Mouse (Mus musculus): ENCODE data around the gene Nup43. TPM values are rescaled to one million over a fixed set of nuclear protein-coding genes. Genes with fewer than 3 reads are reported as not detected.

Gene Nup43
- total RNA-seq, 2 experiments from 2014 or later, result 5.8 TPM

DNA sequence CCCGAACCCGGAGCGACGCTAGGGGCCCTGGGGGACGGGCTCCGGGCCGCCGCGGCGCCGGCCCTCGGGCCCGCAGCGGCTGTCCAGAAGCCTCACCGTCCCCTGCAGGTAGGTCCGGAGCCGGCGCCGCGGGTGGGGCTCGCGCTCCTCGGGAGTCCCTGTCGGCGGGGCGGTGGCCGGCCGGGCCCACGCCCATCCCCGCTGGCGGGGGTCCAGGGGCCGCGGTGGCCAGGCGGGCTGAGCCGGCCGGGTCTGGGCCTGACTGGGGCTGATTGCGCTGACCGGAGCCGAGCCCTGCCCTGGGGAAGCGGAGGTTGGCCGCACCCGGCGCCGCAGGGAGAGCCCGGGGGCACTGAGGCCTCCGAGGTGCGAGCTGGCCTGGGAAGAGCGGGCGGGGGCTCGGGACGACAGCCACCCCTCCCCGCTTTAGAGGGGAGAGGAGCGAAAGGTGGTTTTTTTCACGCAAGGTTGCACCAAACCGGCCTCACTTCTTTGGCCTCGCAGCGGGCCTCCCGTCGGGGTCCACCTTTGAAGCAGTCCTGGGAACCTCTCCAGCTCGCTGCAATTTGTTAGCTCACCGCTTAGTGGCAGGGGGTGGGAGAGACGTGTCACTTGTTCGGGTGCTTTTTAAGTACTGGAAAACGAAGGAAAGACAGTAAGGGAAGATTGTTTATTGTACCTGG is 14.2 kb downstream of the Nup43 start:
- peak; percentile 66 for DNase-seq (ENCODE audit: low spot score)

DNA sequence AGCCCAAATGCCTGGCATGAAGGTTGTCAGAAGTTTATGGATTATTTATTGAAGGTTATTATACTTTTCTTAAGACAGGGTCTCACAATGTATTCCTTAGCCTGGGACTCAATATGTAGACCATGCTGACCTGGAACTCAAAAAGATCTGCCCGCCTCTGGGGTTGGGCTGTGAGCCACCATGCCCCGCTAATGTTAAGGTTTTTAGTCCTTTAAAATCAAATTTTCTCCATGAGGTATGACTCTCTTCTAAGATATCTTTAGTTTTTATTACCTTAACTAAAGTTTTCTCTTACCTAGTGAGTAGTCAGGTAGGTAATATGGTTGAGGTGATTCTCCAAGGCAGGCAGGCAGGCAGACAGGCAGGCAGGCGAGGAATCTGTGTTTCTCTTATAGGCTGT is 14.9 kb downstream of the Nup43 start:
- DNase-seq (ENCODE audit: low spot score), result no peak

DNA sequence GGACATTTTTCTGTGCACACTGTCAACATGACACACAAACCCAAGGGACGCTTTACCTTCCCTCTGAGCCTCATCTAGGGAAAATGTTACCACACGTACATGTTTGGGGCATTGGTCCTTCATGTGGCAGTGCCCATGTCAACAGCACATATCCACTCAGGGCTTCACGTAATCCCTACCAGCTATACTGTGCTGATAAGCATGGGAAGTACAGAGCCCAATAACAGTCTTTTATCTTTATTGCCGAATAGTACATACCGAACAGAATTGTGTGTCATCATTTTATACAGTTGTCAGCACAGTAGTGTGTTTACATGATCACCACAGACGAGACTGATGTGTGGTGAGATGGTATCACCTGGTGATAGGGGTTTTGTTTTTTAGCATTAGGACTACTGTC is 19.6 kb downstream of the Nup43 start:
- DNase-seq (ENCODE audit: low spot score), result no peak

DNA sequence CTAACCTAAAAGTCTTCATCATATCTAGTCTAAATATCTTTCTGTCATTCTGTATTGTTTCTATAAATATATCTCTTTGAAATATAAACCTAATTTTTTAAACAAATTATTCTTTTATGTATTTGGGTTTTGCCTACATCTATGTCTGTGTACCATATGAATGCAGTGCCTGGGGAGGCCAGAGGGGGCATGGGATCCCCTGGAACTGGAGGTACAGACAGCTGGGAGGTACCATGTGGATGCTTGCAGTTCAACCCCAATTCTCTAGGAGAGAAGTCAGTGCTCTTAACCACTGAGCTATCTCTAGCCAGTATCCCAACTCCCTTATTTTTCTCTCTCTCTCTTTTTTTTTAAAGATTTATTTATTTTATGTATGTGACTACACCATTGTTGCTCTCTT is 28.0 kb downstream of the Nup43 start:
- no peak for DNase-seq (ENCODE audit: low spot score)

DNA sequence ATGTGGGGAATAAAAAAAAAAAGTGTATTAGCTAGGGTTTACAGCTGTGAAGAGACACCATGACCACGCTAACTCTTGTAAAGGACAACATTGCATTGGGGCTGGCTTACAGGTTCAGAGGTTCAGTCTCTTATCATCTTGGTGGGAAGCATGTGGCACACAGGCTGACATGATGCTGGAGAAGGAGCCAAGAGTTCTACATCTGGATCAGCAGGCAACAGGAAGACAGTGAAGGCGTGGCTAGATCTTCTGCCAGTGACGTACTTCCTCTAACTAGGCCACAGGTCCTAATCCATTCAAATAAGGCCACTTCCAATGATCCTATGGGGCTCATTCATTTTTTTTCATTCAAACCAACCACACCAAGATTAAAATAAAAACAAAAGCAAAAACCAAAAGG is 32.8 kb downstream of the Nup43 start:
- DNase-seq (ENCODE audit: low spot score), result no peak

DNA sequence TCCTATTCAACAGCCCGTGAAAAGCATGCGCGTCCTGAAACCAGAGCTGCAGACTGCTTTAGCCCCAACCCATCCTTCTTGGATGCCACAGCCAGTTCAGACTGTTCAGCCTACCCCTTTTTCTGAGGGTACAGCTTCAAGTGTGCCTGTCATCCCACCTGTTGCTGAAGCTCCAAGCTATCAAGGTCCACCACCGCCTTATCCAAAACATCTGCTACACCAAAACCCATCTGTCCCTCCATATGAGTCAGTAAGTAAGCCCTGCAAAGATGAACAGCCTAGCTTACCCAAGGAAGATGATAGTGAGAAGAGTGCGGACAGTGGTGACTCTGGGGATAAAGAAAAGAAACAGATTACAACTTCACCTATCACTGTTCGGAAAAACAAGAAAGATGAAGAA is 35.3 kb downstream of the Nup43 start:
- DNase-seq (ENCODE audit: low spot score), result no peak

DNA sequence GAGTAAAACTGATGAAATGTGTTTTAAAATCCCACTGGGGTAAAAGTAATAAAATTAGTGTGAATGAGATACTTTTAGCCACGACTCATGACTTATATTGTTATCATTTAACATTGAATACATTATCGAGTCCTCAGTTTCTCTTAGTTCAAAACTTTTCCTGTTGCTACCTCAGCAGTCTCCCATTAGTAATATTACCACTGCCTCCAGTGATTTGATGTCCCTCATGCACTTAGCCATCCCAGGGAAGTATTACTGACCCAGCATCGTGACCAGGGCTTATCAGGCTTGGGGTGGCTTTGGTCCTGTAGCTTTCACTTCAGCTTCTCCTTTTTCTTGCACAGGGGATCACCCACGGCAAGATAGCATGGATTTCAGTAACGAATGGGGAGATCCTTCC is 42.8 kb downstream of the Nup43 start:
- DNase-seq (ENCODE audit: low spot score), result no peak

DNA sequence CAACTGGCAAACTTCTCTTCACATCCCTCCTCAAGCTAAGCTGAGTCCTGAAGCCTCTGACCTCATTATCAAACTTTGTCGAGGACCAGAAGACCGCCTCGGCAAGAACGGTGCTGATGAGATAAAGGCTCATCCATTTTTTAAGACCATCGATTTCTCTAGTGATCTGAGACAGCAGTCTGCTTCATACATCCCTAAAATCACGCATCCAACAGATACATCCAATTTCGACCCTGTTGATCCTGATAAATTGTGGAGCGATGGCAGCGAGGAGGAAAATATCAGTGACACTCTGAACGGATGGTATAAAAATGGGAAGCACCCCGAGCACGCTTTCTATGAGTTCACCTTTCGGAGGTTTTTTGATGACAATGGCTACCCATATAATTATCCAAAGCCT is 45.2 kb downstream of the Nup43 start:
- DNase-seq (ENCODE audit: low spot score), result no peak

DNA sequence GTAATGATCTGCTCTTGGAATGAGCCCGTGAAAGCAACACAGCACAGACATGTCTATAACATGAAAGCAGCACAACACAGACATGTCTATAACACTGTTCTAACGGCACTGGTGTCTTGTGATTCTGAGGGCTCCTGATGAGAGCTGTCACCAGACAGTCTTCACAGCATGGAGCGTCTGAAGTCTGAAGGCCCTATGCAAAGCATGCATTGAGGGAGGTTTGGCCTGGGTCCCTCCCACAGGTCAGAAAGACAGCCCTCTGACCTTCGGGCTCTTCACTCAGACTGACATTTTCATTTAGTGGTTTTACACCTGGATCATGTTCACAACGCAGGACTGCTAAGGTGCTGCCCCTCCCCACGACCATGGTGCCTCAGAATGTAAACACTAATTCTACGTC is 47.8 kb downstream of the Nup43 start:
- DNase-seq (ENCODE audit: low spot score), result no peak

DNA sequence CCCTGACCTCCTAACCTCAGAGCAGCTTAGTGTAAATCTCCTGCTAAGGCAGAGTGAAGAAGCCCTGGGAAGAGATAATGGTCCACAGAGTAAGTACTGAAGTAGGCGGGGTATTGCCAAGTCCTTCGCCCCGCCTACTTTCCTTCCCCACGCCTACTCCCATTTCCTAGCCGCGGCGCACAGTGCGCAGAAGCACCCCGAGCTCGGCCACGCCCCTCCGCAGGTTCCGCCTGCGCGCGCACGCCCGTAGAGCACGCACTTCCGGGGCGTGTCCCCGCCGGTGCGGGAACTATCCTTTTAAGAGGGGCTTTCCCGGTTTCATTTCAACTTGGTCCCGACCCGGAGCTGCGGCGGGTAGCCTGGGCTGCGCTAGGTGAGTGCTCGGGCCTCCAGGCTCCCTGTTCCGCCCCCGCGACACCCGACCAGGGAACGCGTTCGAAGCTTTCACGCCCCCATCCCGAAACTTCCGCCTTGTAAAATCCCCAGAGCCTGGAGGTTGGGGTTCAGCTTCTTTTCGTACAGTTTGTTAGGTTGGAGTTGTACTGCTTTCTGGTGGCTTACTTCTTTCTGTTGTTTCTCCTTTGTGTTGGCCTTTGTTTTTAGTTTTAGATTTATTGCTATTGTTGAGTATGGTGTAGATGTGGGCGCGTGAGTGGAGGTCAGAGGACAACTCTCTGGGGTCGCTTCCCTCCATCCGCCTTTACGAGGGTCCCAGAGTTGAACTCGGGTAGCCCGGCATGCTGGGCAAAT is 58.6 kb downstream of the Nup43 start, which contains the start of gene Katna1:
TSS of gene Katna1 (plus strand) at position 250 of the 750 bp plus-strand sequence.
- peak; percentile 93 for DNase-seq (ENCODE audit: low spot score)

DNA sequence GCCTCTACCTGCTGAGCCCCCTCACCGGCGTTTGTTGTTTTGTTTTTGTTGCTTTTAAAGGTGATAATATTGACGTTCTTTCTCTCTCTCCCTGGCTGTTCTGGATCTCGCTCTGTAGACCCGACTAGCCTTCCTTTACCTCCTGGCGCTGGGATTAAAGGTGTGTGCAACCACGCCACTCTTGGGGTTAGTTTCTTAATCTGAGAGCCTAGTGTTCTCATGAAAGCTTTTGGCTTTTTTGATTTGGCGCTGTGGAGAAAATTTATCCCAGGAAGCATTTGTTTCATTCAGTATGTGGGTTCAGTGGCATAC is 59.2 kb downstream of the Nup43 start:
- DNase-seq (ENCODE audit: low spot score), result no peak

DNA sequence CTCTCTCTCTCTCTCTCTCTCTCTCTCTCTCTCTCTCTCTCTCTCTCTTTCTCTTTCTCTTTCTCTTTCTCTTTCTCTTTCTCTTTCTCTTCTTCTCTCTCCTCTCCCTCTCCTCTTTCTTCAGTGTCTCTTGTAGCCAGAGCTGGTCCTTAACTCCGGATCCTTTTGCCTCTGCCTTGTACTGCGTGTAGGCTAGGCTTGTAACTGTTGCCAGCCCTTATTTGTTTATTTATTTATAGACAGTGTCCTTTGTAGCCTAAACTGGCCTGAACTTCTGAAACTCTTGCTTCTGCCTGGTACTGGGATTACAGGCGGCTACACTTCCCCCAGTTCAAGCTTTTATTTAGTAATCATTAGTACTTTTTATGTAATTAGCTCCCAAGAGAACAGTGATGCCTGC is 59.7 kb downstream of the Nup43 start:
- no peak for DNase-seq (ENCODE audit: low spot score)

Other genes with a start within 250 kb of the Nup43 start
- under 1 TPM; 0.09 TPM for gene Ulbp1, start 193.9 kb upstream of the Nup43 start, total RNA-seq (2021)
- 1 to 10 TPM; 1.6 to 1.7 TPM for gene Lrp11, start 77.7 kb upstream of the Nup43 start, total RNA-seq (2021)
- 100 to 1,000 TPM; 107 to 120 TPM for gene Pcmt1, start 13.6 kb downstream of the Nup43 start, total RNA-seq (2021)
- gene Lats1, start 13.7 kb downstream of the Nup43 start, total RNA-seq (2021), result 10 to 100 TPM in 1 of 2 experiments, 1 to 10 TPM in 1; 8.3 to 11.1 TPM
- 10 to 100 TPM; 11.8 to 13.9 TPM for gene Katna1, start 58.5 kb downstream of the Nup43 start, total RNA-seq (2021)
- gene Ginm1, start 125.3 kb downstream of the Nup43 start, total RNA-seq (2021), result 100 to 1,000 TPM; 101 to 102 TPM
- gene Ppil4, start 125.4 kb downstream of the Nup43 start, total RNA-seq (2021), result 10 to 100 TPM; 10.5 to 11.9 TPM
- under 1 TPM in 1 of 2 experiments, not detected in 1; 0.11 TPM for gene Zc3h12d, start 165.0 kb downstream of the Nup43 start, total RNA-seq (2021)